Mouse (Mus musculus): ENCODE measurements around the gene Kbtbd12.
A peak's percentile ranks its signal among the peaks of the same experiment; 100 is the strongest.

The Kbtbd12 gene

DNA sequence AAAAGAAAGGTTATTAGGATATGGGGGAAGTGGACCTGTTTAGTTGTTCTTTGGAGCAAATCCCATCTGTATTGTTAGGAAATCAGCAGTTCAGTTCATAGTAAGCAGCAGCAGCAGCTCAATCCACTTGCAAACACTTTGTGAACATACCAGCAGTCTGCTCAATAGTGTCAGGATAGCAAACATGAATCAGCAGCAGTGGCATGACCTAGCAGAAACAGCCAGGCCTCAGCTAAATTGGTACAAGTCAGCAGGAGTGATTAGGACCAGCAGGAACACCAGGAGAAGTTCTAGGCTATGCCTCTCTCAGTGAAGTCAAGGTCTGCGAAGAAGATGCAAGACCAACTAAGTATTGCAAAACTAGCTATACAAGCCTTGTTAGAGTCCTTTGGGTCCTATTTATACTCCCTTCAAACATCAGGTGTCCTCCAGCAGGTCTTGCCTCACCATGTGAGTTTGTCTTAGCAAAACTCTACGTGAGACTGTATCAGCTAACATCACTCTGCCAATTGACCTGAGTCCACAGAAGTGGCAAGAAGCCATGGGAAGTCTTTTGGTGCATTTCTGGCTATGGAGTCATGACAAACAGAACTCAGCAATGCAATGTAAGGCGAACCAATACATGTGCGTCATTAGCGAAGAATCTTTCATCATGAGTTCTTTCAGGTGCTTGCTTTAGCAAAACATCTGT lies at the start of gene Kbtbd12:
Gene Kbtbd12, minus strand, starts transcription at position 340 of the 691 bp plus-strand sequence.
- DNase-seq (ENCODE audit: low spot score in 2 of 2) = peak; percentile 31 to 62

DNA sequence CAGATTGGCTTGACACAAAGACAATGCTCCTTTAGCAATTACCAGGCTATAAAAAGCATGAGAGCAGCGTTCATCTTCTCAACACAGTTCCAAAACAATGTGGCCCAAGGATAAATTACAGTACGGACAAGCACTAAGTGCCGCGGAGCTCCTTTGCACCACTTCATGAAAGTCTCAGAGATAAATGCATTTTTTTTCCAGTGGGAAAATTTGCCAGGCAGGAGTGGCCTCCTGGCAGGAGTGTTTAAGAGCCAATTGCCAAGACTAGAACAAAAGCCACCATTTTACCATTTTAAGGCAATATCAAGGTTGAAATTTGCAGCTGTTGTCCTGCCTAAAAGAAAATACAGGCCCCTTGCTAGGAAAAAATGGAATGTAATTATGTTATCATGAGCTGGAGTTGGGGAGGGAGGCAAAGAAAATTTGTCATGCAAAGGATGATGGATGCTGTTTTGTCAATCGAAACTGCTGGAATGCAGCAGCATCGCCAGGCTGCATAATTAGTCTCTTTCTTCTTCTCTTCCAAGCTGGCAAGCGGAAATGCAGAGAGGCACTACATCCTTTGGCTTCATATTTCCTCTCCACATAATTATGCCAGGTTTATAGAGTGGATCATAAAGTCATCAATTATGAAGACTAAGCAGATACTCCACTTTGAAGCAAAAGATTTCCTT lies 45.8 kb upstream of the Kbtbd12 start:
- no peak for DNase-seq (ENCODE audit: low spot score in 2 of 2)

DNA sequence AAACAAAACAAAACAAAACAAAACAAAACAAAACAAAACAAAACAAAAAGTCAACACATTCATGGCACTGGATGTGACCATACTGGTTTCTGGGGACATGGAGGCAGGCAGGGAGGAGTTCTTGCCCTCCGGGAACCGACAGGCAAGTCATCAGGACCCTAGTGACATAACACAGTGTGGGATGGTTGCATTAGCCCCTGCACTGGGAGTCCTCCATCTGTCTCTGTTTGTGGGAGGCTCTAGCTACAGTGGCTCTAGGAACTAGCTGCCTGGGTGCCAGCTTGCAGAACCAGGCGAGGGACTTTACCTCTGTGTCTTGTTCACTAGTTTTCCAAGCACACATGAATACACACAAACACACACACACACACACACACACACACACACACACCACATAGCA lies 43.3 kb upstream of the Kbtbd12 start:
- no peak for DNase-seq (ENCODE audit: low spot score in 2 of 2)

DNA sequence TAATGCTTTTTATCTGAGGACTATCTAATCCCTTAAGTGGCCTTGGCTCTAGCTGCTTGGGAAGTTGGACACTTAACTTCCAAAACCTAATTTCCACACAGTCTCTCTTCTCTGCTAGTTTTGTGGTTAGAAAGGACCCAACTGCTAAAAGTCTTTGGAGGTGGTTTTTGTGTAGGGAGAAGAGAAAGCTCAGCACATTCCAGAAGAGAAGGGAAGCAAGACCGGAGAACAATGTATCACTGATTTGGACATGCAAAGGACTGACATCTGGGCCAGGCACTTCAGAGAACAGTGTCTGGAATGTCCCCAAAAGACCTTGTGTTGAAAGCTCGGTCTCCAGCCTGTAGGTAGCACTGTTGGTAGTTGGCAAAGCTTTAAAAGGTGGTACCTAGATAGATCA lies 40.0 kb upstream of the Kbtbd12 start:
- no peak for DNase-seq (ENCODE audit: low spot score in 2 of 2)

DNA sequence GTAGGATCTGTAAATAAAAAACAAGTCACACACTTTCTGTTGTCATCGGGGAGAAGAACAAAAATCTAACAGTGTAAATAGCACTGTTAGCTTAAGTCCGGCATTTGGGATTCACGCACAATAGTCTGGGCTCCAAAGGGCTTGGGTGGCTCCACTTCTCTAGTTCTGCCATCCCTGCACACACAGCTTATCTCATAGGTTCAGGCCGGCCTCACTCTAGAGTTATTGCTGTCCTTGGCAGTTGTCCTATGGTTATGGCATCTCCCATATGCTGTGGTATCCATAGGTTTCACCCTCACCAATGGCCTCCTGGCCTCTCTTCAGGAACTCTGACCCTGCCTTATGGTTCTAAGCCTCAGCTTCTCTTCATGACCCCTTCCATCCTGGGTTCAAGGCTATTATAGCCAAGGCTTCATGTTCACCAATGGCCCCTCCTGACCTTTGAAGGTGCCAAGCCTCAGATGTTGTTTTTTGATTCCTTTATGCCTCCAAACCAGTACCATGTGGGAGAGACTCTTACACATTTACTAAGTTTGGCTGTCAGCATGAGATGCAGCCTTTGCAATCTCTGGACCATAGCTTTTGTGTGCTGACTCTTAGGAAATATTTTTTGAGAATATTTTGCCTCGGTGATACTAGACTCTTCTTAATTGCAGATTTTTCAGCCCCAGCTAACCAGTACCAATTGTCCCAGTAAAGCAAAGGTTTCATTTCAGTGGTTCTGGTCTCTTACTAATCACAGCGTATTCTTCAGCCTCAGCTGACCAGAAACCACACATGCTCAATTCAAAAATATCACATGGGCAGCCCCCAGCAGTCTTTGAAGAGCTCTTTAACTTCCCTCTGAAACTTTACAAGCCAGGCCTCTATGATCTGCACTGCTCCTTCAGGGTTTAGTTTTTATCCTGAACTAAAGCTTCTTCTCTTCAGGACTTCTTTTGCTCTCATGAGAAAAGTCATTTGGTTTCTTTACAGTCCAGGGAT lies 39.3 kb upstream of the Kbtbd12 start:
- DNase-seq (ENCODE audit: low spot score in 2 of 2) = peak; percentile 8 to 29

DNA sequence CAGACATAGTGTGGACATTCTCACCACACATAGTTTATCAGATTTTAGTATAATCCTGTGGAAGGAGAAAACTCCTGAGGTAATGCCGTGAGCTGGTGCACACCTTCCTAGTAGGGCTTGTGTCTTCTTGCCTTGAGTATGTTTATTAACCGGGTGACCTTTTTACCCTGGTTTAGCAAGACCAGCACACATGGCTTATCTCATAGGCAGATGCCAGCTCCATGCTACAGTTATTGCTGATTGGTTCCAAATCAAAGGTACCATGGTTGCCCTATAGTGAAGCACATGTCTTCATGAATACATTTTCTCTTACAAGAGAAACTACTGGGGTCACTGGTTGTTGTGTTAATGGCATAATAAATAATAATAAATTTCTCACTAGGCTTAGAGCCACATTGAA lies 38.1 kb upstream of the Kbtbd12 start:
- DNase-seq (ENCODE audit: low spot score in 2 of 2) = no peak

DNA sequence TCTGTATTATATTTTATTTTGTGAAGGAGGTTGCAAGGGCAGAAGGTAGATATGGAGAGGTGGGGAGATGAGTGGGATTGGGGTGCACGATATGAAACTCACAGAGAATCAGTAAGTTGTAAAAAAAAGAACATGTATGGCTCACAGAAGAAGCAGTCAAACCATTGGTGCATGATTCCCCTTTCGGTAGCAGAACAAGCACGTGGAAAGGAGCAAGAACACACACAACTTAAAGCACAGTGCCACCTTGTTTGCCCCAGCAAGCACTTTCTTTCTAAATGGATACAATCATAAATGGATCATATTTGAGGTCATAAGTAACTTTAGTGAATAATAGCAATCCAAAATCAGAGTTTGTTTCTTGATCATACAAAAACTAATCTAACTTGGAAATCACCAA lies 24.5 kb upstream of the Kbtbd12 start:
- DNase-seq (ENCODE audit: low spot score in 2 of 2) = no peak

DNA sequence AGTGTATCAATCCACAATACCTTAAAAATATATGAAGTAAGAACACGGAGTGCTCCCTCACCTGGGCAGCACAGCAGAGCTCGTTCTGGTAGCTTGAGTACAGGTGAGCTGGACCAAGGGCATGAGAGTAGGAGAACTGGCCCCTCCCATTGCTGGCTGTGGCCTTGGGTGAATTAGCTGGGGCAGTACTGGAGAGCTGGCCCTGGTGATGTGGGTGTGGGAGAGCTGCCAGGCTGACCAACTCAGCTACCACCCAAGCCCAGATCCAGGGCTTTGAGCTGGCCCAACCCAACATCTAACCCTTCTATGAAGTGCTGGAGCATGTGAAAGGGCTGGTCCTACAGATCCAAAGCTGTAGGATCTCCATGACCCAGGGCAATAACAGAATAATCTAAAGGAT lies 23.9 kb upstream of the Kbtbd12 start:
- no peak for DNase-seq (ENCODE audit: low spot score in 2 of 2)

DNA sequence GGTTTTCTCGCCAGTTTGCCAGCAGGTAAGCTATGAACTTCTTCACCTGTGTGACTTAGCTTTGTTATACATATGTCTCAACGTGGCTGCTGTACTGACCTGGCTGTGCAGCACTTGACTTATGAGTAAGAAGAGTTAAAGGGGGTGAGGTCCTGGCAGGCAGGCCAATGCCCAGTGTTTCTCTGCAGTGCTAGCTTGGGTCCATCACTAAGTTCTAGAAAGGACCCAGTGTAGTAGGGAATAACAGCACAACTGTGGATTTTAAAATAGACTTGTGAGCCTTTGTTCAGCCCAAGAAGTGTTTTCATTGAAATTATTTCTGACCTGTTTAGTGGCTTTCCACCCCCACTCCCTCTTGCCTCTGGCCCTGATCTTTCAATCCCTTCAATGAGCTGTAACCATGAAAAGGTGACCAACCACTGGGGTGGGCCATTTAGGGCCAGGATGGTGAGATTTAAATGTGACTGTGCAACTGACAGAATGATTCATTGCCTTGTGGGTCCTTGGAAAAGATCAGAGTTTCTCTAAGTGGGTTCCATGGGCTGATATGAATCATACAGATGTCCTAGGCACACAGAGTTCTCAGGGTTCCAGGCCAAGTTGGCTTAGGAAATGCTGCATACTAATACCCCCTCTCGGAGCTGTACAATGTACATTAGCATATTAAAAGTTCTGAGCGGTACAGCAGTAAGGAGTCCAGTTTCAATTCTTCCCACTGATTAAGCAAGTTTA lies 10.0 kb upstream of the Kbtbd12 start:
- DNase-seq (ENCODE audit: low spot score in 2 of 2) = no peak

DNA sequence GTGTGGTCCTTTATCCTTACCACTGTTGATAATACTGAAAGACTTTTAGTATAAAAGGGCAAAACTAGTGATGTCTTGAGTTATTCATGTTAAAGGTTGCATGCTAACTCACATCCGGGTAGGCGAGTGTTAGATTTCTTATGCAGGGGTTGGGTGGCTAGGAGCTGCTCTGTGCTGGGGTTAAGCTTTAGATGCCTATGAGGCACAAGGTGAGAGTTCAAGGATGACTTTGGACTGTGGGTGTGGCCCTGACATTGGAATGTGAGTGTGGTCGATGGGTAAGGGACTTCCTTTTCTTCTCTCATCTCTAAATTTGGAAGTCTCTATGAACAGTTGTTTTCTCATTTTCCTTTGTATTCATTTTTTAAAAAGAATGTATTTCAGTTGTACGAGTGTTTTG lies 7.0 kb upstream of the Kbtbd12 start:
- no peak for DNase-seq (ENCODE audit: low spot score in 2 of 2)

DNA sequence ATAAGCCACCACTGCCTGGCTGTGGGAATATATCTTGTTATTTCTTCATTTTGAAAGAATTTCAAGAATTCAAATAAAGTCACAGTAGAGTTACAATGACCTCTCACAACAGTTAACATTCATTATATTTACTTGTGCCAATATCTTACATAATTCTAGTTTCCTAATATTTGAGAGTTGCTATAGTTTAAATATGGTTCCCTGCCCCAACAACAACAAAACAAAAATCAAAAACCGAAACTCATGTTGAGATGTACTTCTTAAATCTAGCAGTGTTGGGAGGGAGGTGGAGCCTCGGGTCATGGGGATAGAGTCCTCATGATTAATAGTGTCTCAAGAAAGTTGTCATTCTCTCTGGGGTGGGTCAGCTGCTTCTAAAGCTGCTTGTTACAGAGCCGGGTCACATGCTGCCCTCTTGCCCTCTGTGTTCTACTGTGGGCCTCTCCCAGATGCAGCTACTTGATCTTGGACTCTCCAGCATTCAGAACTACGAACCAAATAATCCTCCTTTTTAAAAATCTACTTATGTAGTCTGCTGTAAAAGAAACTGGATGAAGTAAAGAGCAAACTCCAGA lies 3.7 kb upstream of the Kbtbd12 start:
- DNase-seq (ENCODE audit: low spot score in 2 of 2) = no peak

DNA sequence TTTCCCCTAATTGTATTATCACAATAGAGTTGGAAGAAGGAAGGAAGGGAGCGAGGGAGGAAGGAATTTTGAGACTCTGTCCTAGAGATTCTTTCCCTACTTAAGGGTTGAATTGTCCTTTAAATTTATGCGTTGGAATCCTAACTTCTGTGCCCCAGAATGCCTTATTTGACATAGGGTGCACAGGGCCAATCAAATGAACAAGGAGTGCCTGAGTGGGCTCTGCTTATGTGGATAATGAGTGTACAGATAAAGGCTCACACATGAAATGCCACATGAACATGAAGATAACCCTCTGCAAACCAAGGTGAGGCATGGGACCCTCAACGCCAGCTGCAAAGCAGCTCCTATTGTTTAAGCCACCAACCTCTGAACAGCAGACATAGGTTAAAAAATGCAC lies 2.6 kb upstream of the Kbtbd12 start:
- DNase-seq (ENCODE audit: low spot score in 2 of 2) = no peak

DNA sequence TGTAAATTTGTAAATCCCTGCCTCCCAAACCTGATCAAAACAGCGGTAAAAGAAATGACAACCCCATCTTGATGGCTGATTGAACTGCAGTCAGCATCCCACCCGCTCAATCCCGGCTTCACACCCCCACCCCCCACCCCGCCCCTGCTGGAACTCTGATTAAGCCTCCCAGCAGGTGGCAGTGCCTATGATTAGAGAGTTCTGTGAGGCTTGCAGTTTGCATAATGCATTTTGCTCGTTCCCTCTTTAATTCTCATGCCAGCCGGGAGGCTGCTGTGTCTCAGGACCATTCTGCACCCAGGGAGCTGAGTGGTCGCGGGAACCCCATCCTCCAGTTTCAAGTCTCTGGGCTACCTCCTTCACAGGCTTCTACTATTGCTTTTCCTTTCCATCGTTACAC lies 2.2 kb upstream of the Kbtbd12 start:
- DNase-seq (ENCODE audit: low spot score in 2 of 2) = no peak

DNA sequence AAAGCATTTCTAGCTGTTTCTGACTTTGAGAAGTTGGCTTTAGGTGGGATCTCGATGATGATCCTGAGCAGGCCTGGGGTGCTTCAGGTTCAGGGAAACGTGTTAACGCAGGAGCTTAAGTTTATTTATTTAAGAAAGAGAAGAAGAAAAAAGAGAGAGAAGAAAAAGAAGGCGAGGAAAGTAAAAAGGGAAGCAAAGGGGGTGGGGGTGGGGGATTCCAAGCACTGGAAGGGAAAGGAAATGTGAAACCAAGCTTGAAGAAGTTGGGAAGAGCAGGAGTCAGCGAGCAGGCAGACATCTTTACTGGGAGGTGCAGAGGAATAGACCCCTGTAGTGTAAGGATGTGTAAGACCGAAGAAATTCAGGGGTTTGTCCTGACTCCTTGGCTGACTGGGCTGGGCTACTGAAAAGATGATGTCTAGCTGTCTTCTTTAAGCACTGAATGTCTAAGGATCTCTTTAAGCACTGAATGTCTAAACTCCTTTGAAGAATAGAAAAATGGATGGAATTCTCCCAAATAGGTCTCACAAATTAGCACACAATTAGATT lies 1.7 kb upstream of the Kbtbd12 start:
- no peak for DNase-seq (ENCODE audit: low spot score in 2 of 2)

DNA sequence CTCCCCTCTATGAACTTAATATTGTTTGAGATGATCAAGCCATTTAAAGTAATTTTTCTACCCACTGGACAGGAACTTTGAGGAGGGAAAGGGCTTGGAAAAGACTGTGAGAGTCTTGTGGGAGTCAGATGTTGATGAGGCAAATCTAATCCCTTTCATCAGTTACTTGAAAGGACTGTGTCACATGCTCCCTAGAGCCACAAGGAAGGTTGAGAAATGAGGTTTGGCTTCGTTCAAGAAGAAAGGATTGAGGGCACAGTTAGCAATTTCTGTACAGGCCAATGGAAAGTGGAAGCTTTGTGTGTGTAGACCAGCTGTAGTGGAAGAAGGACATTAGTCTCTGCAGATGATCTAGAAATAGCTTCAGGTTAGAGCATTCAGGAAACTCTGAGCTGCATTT lies 1.2 kb upstream of the Kbtbd12 start:
- DNase-seq (ENCODE audit: low spot score in 2 of 2) = no peak

DNA sequence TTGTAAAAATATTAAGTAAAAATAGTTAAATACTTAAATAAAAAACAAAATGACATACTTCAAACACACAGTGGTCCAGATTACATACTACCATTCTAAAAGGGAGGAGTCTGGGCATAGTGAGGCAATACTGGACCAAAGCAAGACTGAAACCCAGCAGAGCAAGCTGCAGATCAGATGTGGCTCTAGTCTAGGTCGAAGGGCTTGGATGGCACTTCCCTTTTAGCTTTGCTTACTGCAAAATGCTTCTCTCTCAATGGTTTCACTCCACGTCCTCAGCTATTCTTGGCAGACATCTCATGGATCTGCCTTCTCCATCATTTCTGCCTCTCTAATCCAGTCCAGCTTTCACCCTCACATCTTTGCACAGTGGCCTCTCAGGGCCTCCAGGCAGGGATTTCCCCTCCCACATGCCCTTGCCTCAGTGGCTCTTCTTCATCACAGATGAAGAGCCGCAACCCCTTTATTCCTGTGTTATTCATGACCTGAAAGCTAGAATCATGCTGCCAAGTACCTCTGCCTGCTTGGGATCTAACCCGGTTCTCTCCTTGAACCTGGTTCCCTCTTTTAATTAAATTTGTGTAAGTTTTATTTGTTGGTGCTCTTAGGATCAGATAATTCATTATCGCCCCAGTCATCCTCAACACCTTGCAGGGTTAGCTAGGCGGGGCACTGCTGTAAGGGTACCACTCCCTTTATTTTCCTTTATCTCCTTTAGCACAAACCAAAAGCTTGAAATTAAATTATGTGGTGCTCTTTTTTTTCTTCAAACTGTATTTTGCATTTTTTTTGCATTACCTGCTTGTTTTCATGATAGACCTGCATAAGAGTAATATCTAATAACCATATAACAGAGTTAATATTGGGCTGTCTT lies 1.6 kb downstream of the Kbtbd12 start:
- peak; percentile 8 to 57 for DNase-seq (ENCODE audit: low spot score in 2 of 2)

DNA sequence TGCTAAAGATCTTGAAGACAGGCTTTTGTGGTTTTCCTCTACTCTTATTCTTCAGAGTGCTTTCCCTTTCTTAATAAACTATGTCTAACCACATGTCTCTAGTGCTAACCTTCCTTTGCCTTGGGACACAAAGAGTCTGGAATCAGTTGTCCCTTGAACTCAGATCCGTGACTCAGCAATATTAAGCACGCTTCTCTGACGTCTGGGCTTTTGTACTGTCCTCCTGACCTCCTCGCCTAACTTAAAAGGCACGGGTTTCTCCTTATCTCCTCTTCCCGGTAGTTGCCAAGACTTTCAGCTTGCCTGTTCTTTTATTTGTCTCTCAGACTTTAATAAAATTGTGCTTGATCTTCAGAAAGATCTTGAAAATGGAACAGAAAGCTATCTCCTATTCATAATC lies 6.5 kb downstream of the Kbtbd12 start:
- DNase-seq (ENCODE audit: low spot score in 2 of 2) = no peak

DNA sequence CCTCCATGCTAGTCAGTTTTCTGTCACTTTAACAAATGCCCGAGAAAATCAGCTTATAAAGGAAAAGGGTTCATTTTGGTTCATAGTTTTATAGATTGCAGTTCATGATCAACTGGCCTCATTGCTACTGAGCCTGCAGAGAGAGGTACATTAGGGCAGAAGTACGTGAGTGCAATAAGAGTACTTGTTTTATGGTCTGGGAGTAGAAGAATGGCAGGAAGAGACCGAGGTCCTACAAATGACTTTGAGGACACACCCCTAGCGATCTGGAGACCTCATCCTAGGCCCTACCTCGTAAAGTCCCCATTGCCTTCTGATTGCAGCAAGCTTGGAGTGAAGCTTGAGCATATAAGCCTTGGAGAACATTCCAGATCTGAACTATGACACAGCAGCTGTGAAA lies 7.2 kb downstream of the Kbtbd12 start:
- no peak for DNase-seq (ENCODE audit: low spot score in 2 of 2)

DNA sequence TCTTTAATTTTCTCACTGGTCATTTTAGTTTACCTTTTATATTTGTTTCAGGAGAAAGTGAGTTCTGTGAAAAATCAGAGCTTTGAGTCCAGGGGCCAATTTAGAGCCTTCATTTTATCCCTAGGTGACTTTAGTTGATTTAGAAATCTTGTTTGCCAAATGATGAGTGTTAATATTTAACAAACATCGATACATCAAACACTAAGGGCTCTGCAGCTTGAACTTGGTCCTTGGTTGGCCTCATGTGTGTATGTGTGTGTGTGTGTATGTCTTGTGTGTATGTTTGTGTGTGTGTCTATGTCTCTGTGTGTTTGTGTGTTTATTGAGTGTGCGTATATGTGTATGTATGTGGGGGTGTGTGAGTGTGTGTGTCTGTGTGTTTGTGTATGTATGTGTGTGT lies 7.9 kb downstream of the Kbtbd12 start:
- DNase-seq (ENCODE audit: low spot score in 2 of 2) = no peak

DNA sequence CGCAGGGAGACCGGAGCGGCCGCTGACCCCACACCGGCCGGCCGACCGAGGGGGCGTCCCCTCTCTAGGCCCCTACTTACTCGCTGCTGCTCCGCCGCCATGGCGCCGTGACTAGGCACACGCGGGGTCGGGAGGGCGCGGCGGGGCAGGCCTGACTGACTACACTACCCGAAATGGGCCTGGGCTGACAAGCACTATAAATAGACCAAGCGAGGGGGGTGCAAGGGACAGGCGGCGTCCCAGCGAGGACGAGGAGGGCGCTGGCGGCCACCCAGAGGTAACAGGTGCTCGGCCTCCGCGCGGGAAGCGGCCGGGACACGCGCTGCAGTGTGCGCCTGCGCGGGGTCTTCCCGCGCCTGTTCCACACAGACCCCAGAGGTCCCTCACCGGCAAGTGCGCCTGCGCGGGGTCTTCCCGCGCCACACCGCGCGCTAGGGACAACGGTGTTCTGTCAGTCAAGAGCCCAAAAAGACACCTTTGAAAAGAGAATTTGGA lies 10.4 kb downstream of the Kbtbd12 start:
- DNase-seq (ENCODE audit: low spot score in 2 of 2) = peak; percentile 22 to 52
